Mouse (Mus musculus) kidney, adult 2 months (tissue): ENCODE results near the gene Ces4a. TPM values are rescaled to one million over a fixed set of nuclear protein-coding genes. Genes with fewer than 3 reads are reported as not detected.

ENCODE experiments used
- DNase-seq: peaks from one replicate; pipeline ENCODE4 v3.0.0; 2021
- H3K27ac ChIP-seq: fragments of 200-500 bp; 2 replicates; pipeline ENCODE4 v1.5.1; 2012; ENCODE audit warnings: low read depth, low read length, control low read depth, inconsistent platforms; ENCODE audit not compliant: insufficient read depth
- H3K27me3 ChIP-seq: fragments of 200-500 bp; replicated peaks from 2 replicates; pipeline ENCODE4 v1.6.1; 2012; ENCODE audit warnings: mild to moderate bottlenecking, moderate library complexity, low read length, inconsistent platforms; ENCODE audit not compliant: control insufficient read depth, insufficient read depth
- H3K36me3 ChIP-seq: fragments of 200-500 bp; 2 replicates; pipeline ENCODE4 v1.6.1; 2012; ENCODE audit warnings: mild to moderate bottlenecking, moderate library complexity, low read length, inconsistent platforms; ENCODE audit not compliant: control insufficient read depth, insufficient read depth
- H3K4me1 ChIP-seq: fragments of 200-500 bp; 2 replicates; pipeline ENCODE4 v1.6.1; 2011; ENCODE audit warnings: low read length; ENCODE audit not compliant: control insufficient read depth, insufficient read depth
- H3K4me3 ChIP-seq: fragments of 200-500 bp; 2 replicates; pipeline ENCODE4 v1.5.1; 2011; ENCODE audit warnings: mild to moderate bottlenecking, low read depth, low read length, control low read depth; ENCODE audit not compliant: insufficient read depth
- CTCF ChIP-seq: fragments of 200-500 bp; conservative IDR thresholded peaks from 2 replicates; pipeline ENCODE4 v1.5.1; 2011; ENCODE audit warnings: low read depth, mild to moderate bottlenecking, control low read depth, low read length, moderate library complexity, mixed read lengths; ENCODE audit not compliant: insufficient read depth, insufficient read length
- POLR2A ChIP-seq: fragments of 200-500 bp; IDR thresholded peaks from one replicate; pipeline ENCODE4 v1.6.1; 2011; ENCODE audit warnings: low read depth, low read length, control low read depth
- WGBS: fragments of 180-500 bp; shearing (Covaris S2); methylation state at CpG from one replicate; pipeline ENCODE4 v1.1.7; 2018; 5-methylcytosine and 5-hydroxymethylcytosine counted together
- polyA plus RNA-seq: library from polyadenylated mRNA; depleted of rRNA; stranded (reverse); fragments of >200 nt; gene quantifications from 2 replicates; pipeline ENCODE4 v1.2.3, GENCODE M21; 2012; rRNA removed

Gene Ces4a
- polyA plus RNA-seq, 1 experiment, result not detected

GRCm38 (mm10) chr8:105186467-105187005 is 54.9 kb downstream of the Ces4a start:
- no peaks in the 10 kb centered on the region for H3K36me3 ChIP-seq
- no peaks in the 10 kb centered on the region for H3K4me1 ChIP-seq
- H3K4me3 ChIP-seq, result no peak overlapping the region
- no peaks in the 10 kb centered on the region for H3K27me3 ChIP-seq
- DNase-seq, result no peak
- 63% methylated on average over 1 of the region's 1 CpGs for WGBS
- TF ChIP-seq CTCF, result no peak
- no peak overlapping the region for H3K27ac ChIP-seq

GRCm38 (mm10) chr8:105192182-105192581 is 60.6 kb downstream of the Ces4a start:
- Histone ChIP-seq H3K4me1 (no peaks in the 10 kb centered on the region), H3K27ac (no peak overlapping the region), H3K36me3 (peaks cover 5% of the 10 kb centered on the region; the same call in 1 of the 2 replicates), H3K27me3 (no peaks in the 10 kb centered on the region), H3K4me3 (no peak overlapping the region)
- 94% methylated on average over 5 of the region's 5 CpGs for WGBS
- DNase-seq, result no peak
- TF ChIP-seq CTCF (no peak), POLR2A (no peak)

Other genes with a start within 250 kb of the Ces4a start
- 19.7 and 20.3 TPM in 2 replicates for gene Ces2e, start 205.5 kb upstream of the Ces4a start, polyA plus RNA-seq
- gene Ces2f, start 184.4 kb upstream of the Ces4a start, polyA plus RNA-seq, result 0.08 and 0.10 TPM in 2 replicates
- gene Ces2g, start 170.1 kb upstream of the Ces4a start, polyA plus RNA-seq, result 9.3 and 11.9 TPM in 2 replicates
- 0.48 and 0.53 TPM in 2 replicates for gene Ces2h, start 130.9 kb upstream of the Ces4a start, polyA plus RNA-seq
- gene Ces3a, start 83.2 kb upstream of the Ces4a start, polyA plus RNA-seq, result 0.09 and 0.14 TPM in 2 replicates
- gene Ces3b, start 48.0 kb upstream of the Ces4a start, polyA plus RNA-seq, result 0.08 TPM in 1 of 2 replicates, not detected in the other
- gene Cbfb, start 38.9 kb downstream of the Ces4a start, polyA plus RNA-seq, result 4.4 and 6.1 TPM in 2 replicates
- gene D230025D16Rik, start 93.3 kb downstream of the Ces4a start, polyA plus RNA-seq, result 22.1 and 23.2 TPM in 2 replicates
- gene B3gnt9, start 123.4 kb downstream of the Ces4a start, polyA plus RNA-seq, result 4.8 and 5.3 TPM in 2 replicates
- 13.1 and 13.5 TPM in 2 replicates for gene Tradd, start 132.8 kb downstream of the Ces4a start, polyA plus RNA-seq
- 6.9 and 8.3 TPM in 2 replicates for gene Fbxl8, start 132.8 kb downstream of the Ces4a start, polyA plus RNA-seq
- 2.1 and 2.7 TPM in 2 replicates for gene Hsf4, start 138.0 kb downstream of the Ces4a start, polyA plus RNA-seq
- 4.8 and 5.6 TPM in 2 replicates for gene Nol3, start 144.3 kb downstream of the Ces4a start, polyA plus RNA-seq
- gene 4931428F04Rik, start 158.1 kb downstream of the Ces4a start, polyA plus RNA-seq, result 2.1 and 2.5 TPM in 2 replicates
- 11.7 and 15.3 TPM in 2 replicates for gene Exoc3l, start 164.3 kb downstream of the Ces4a start, polyA plus RNA-seq
- 88.1 and 93.5 TPM in 2 replicates for gene E2f4, start 165.9 kb downstream of the Ces4a start, polyA plus RNA-seq
- gene Elmo3, start 173.8 kb downstream of the Ces4a start, polyA plus RNA-seq, result 49.6 and 60.3 TPM in 2 replicates
- 11.0 and 14.1 TPM in 2 replicates for gene Lrrc29, start 194.5 kb downstream of the Ces4a start, polyA plus RNA-seq
- 113 and 116 TPM in 2 replicates for gene Tmem208, start 194.6 kb downstream of the Ces4a start, polyA plus RNA-seq
- 18.2 and 20.0 TPM in 2 replicates for gene Fhod1, start 216.2 kb downstream of the Ces4a start, polyA plus RNA-seq
- 1.9 and 2.5 TPM in 2 replicates for gene Slc9a5, start 217.0 kb downstream of the Ces4a start, polyA plus RNA-seq
- 0.14 and 0.18 TPM in 2 replicates for gene Plekhg4, start 241.5 kb downstream of the Ces4a start, polyA plus RNA-seq